Mouse (Mus musculus): ENCODE data around the gene Sbf1.

The Sbf1 gene

GRCm38 (mm10) chr15:89277366-89277765, 37.7 kb downstream of the Sbf1 start:
- DNase-seq, result no peak

GRCm38 (mm10) chr15:89275497-89275896, 39.6 kb downstream of the Sbf1 start:
- DNase-seq, result no peak

DNA sequence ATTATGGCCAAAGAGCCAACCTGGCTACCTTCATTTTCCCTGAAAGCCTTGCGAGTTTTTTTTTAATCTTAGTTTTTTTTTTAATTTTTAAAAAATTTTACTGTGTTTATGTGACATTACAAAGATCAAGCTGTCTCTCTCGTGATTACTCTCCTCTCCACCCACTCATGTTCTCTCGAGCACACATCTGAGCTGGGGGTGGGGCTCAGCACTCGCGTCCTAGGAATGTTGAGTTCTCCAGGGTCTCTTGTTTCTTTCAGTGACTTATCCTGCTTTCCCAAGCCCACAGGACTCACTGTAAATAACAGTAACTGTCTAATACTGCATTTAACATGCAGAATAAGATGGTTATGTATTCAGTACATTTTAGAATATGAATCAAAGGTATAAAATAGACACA, 50.6 kb downstream of the Sbf1 start:
- DNase-seq, result no peak

- no peak for DNase-seq
These were observed 56.1 kb downstream of the Sbf1 start for GRCm38 (mm10) chr15:89258997-89259396.

- no peak for DNase-seq
These were observed 59.8 kb downstream of the Sbf1 start for GRCm38 (mm10) chr15:89255330-89255729.

- no peak for DNase-seq
These were observed 66.0 kb downstream of the Sbf1 start for GRCm38 (mm10) chr15:89249063-89249462.

DNA sequence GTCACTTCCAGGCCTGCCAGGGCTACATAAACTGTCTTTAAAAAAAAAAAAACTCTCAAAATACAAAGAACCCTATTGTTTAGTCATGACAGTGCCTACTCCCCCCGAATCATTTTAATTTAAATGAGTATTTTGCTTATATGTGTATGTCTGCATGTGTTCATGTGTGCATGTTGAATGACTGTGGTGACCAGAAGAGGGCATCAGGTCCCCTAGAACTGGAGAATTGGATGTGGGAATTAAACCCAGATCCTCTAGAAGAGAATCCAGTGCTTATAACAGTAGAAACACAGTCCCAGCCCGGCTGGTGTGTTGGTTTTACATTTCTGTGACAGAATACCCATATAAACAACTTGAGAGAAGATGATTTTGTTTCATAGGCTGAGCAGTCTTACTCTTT, 74.1 kb downstream of the Sbf1 start:
- peak; percentile 17 for DNase-seq

DNA sequence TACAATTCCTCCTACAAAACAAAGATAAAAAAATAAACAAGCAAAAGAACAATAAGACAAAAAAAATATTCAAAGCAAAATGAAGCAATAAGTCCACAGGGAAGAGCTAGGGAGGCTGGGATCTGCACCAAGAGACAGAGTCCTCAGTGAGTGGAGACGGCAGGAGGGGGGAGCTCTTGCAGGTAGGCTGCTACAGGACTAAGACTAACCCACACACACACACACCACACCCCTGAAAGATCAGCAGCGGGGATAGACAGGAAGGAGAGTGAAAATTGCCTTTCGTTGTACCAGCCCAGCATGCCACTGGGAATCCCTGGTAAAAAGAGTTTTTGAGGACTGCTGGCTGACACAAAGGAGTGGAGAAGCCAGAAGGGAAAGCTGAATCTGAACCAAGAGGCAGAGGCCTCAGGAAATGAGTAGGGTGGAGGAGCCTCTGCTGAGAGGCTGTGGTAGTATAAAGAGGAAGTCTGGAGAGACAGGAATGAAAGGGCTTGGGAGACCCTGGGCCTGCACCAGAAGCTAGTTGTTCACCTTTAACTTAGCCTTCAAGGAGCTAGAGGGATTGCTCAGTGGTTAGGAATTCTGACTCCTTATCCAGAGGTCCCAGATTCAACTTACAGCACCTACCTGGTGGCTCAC, 75.2 kb downstream of the Sbf1 start:
- no peak for DNase-seq
